Mouse (Mus musculus): ENCODE measurements around the gene Dusp3. TPM values are rescaled to one million over a fixed set of nuclear protein-coding genes. Genes with fewer than 3 reads are reported as not detected.

Dusp3 gene
- polyA plus RNA-seq (2017; shearing (Covaris generic)), result not detected

GRCm38 (mm10) chr11:101986913-101987312 lies at the start of gene Dusp3:
Dusp3 (minus strand) TSS chr11:101987013.

DNA sequence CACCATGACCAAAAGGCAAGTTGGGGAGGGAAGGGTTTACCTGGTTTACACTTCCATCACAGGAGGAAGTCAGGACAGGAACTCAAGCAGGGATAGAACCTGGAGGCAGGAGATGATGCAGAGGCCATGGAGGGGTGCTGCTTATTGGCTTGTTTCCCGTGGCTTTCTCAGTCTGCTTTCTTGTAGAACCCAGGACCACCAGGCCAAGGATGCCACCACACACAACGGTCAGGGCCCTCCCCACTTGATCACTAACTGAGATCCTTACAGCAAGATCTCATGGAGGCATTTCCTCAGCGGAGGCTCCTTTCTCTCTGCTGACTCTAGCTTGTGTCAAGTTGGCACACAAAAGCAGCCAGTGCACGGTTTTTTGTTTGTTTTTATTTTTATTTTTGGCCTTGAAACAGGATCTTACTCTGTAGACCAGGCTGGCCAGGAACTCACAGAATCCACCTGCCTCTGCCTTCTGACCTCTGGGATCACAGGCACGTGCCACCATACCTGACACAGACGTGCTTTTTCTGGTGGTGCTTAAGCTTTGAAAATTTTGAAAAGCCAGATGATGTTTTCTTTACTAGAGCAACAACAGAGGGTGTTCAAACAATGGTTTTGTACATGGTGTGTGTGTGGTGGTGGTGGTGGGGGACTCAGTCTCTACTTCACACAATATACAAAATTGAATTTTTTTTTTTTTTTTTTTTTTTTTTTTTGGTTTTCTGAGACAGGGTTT lies 41.4 kb upstream of the Dusp3 start, which contains the start of gene Mpp3:
Mpp3 (minus strand) TSS at position 375 of the 730 bp plus-strand sequence.

GRCm38 (mm10) chr11:101984054-101985025 lies 2.5 kb downstream of the Dusp3 start, which contains the start of gene Cfap97d1:
Cfap97d1 (plus strand) TSS chr11:101984279.

DNA sequence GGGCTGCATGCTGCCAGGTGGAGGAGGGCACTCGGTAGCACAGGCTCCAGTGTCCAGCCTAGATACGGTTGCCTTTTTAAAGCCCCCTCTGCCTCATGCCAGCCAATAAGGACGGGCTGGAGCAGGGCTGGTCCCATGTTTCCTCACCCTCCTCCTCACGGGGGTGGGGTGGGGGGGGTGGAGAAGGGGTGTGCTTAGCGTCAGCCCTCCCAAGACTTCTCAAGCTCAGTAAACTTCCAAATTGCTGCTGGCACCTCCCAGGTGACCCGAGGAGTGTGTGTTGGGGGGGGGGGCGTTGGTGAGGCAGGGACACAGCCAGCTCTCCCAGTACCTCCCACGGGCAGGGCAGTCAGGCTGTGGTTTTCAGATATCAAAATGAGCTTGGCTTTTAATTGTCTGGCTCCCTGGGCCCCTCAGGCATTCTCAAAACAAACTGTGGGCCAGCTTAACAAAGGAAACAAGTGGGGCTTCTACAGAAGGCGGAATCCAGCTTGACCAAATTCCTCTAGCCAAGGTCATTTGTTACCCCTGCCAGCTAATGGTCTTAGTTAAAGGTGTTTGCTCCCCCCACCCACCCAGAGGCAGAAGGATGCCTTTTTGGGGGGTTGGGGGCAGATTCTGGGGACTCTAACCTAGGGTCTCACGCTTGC lies 19.7 kb downstream of the Dusp3 start, which contains the start of gene Sost:
Sost (minus strand) TSS at position 51 of the 650 bp plus-strand sequence.

Other genes with a start within 250 kb of the Dusp3 start
- gene Etv4, start 201.6 kb downstream of the Dusp3 start, polyA plus RNA-seq (2017; shearing (Covaris generic)), result not detected
- gene Meox1, start 92.6 kb downstream of the Dusp3 start, polyA plus RNA-seq (2017; shearing (Covaris generic)), result not detected
- not detected for gene Sost, start 20.0 kb downstream of the Dusp3 start, polyA plus RNA-seq (2017; shearing (Covaris generic))
- gene Cfap97d1, start 2.7 kb downstream of the Dusp3 start, polyA plus RNA-seq (2017; shearing (Covaris generic)), result not detected
- 0.12 TPM for gene Mpp3, start 41.4 kb upstream of the Dusp3 start, polyA plus RNA-seq (2017; shearing (Covaris generic))
- gene Cd300lg, start 54.5 kb upstream of the Dusp3 start, polyA plus RNA-seq (2017; shearing (Covaris generic)), result not detected
- gene Mpp2, start 101.5 kb upstream of the Dusp3 start, polyA plus RNA-seq (2017; shearing (Covaris generic)), result 0.80 TPM
- not detected for gene Ppy, start 114.3 kb upstream of the Dusp3 start, polyA plus RNA-seq (2017; shearing (Covaris generic))
- not detected for gene Pyy, start 120.8 kb upstream of the Dusp3 start, polyA plus RNA-seq (2017; shearing (Covaris generic))
- gene Nags, start 158.5 kb upstream of the Dusp3 start, polyA plus RNA-seq (2017; shearing (Covaris generic)), result not detected
- gene Tmem101, start 169.4 kb upstream of the Dusp3 start, polyA plus RNA-seq (2017; shearing (Covaris generic)), result 3.7 TPM
- gene Lsm12, start 198.3 kb upstream of the Dusp3 start, polyA plus RNA-seq (2017; shearing (Covaris generic)), result 106 TPM
- gene G6pc3, start 202.6 kb upstream of the Dusp3 start, polyA plus RNA-seq (2017; shearing (Covaris generic)), result 28.8 TPM
- gene Hdac5, start 243.2 kb upstream of the Dusp3 start, polyA plus RNA-seq (2017; shearing (Covaris generic)), result 77.9 TPM